Mouse (Mus musculus) hematopoietic stem cell, adult 5-6 weeks (primary cell): ENCODE measurements around the gene Slit3. TPM values are rescaled to one million over a fixed set of nuclear protein-coding genes. Genes with fewer than 3 reads are reported as not detected.

Experiments used
- ATAC-seq, 2 experiments: fragments of 125-278 bp in 1 of 2; replicated peaks in 1 of 2; 2 replicates each; pipeline ENCODE4 v1.8.0; 2016 to 2017; ENCODE audit warnings: inconsistent platforms in 2 of 2, mild to moderate bottlenecking in 2 of 2, moderate number of reproducible peaks in 2 of 2, low read depth in 1 of 2, moderate TSS enrichment in 1 of 2; ENCODE audit not compliant: low FRiP score in 2 of 2, poor library complexity in 2 of 2, severe bottlenecking in 2 of 2, insufficient read depth in 1 of 2, low TSS enrichment in 1 of 2
- total RNA-seq: library from RNA; stranded (forward); fragments of 172-1452, 232-1000 nt; gene quantifications from 2 replicates; pipeline ENCODE4 v1.2.3, GENCODE M21; 2017

Gene Slit3
- total RNA-seq, 1 experiment from 2014 or later = not detected

DNA sequence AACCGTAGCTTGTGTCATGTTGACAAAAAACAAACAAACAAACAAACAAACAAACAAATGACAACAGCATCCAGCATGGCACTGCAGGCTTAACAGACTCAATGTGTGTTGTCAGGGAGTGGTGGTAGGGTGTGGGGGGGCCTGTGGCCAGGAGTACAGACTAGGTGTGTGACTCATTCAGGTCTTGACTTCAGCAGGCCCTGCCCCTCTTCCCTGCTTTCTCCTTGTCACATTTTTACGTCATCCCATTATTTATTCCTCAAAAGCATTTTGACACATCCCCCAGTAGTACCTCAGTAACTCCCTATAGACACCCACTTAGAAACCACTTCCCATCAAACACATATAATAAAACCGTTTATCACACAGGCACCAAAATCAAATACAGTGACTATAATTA lies 450.9 kb downstream of the Slit3 start:
- no peak for ATAC-seq

DNA sequence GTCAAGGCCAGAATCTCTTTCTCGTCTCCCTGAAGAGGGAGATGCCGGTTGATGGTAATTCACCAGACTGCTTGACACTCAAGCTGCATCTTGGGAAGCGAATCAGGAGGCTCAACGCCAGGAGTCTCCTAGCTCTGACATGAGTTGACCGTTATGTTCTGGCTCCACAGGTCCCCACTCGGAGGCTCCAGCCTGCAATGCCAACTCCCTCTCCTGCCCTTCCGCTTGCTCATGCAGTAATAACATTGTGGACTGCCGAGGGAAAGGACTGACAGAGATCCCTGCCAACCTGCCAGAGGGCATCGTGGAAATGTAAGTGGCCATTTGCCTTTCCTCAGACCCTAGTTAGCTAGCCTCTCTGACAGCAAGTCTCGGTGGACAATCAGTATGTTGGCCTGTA lies 457.8 kb downstream of the Slit3 start:
- no peak for ATAC-seq

DNA sequence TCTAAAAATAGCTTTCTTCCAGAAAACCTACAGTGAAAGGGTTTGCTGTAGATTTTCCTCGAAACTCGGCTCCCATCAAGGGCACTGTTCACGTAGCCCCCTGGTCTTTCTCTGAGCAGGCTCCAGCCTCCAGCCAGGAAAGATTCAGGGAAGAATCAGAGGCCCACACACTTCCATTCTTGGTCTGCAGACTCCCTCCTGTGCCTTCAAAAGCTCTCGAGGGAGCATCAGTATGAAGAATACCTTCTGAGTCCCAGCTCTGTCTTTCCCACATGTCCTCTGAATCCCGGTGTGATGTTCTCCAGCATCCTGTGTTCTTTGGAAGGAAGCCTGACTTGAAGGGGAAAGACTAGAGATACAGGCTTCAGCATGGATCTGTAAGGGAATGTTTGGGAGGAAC lies 461.6 kb downstream of the Slit3 start:
- ATAC-seq = no peak

DNA sequence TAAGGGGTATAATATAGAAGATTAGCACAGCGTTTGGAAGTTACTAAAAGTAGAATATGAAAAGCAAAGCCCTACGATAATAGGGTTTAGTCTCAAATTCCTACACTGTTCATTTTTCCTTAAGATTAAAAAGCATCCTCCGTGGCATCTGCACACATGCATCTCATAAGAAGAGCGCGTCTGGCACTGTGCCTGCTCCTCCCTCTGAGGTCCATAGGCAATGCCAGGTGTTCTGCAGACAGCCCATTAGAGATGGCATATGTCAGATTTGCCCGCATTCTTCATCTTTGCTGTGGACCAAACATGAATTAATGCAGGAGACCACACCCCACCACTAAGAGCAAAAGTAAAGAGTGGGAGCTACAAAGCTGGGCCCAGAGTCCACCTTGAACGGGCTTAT lies 462.6 kb downstream of the Slit3 start:
- no peak for ATAC-seq

DNA sequence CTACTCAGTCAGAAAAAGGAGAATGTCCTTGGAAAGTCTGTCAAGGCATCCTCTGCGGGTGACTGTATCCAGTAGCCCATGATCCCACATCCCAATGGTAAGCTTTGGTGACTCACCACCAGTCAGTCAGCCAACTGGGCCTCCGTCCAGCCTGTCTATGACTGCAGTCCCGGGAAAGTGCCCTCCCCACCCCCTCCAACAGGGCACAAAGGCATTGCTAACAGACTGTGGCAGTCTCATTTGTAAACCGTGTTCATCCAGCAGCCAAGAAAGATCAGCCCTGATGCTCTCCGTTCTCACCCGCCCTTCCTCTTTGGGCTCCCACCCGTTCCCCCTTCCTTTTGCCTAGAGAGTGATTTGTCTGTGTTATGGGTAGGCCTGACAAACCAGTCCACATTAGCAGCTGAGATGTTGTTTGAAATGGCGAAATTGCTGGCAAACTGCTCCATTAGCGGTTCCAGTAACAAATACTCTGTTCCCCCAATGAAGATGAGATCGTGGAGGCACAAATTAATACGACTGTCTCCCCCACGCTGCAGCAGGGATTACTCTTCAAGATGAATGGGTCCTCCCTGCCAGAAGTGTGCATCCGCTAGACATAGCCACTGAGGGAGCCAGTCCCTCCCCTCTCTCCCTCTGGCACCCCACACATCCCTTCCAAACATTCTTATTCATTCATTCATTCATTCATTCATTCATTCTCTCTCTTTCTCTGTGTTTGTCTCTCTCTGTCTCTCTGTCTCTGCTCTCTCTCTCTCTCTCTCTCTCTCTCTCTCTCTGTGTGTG lies 466.3 kb downstream of the Slit3 start:
- ATAC-seq = no peak

DNA sequence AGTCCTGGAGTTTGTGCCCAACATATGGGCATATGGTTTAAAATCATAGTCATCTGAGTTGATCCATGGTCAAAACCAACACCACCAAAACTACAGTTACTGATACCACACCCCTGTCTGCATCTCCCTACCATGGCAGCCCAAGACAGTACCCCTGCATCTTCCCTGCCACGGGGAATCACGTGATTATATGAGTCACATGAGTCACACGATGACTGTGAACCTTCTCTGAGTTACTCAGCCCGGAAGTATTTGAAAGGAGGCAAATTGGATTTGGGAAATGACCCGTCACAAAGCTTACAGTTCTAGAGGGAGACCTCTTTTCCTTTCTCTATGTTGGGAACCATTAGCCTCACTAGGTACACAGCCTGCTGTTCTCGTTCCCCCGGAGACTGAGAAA lies 468.9 kb downstream of the Slit3 start:
- ATAC-seq = no peak

DNA sequence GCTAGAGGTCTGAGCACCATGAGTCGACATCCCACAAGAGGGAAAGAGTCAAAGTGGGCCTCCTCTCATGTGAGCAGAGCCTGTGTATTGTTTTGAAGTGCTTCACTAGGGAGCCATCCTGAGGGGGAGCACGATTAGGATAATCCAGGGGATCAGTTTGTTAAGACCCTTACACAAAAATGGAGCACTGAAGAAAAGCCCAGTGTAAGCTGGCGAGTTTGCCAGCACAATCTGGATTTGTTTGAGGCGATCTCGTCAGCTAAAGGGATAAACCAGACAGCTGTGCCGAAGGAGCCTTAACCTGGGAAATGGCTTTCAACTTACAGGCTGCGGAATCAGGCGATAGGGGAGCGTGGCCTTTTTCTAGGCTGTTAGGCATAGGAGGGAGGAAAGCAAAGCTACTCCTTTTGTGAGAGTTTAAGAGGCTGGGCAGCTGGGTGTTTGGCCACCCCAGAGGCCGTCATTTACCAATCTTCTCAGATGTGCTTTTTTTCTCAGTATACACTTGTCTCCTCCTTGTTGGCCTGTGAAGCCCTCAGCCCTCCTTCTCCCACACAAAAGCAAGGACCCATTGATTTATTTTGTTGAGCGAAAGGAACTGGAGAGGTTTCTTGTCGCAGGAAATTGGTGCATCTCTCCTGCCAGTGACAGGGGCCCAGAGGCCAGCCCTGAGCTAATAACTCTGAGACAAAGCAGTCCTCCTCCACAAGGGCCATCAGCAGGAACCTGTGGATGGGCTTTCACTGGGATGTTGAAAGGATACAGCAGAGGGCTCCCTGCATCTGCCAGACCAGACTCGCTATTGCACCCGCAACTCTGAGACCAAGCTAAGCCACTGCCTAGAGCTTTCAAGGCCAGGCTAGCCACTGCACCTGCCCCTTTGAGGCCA lies 472.4 kb downstream of the Slit3 start:
- no peak for ATAC-seq

DNA sequence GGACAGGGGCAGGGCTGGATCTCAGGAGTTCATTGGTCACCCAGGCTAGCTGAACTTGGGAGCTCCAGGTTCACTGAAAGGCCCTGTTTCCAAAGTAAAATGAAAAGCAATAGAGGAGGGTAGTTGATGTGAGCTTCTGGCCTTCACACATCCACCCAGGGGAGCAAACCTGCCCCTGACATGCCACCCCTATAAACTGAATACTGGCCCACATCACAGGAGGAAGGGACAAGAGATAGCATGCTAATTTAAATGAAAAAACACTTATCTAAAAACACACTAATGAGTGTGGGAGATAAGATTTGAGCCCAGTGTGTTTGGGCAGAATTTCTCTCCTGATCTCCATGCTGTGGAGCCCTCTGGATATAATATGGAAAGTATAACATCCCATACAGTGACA lies 475.0 kb downstream of the Slit3 start:
- no peak for ATAC-seq

DNA sequence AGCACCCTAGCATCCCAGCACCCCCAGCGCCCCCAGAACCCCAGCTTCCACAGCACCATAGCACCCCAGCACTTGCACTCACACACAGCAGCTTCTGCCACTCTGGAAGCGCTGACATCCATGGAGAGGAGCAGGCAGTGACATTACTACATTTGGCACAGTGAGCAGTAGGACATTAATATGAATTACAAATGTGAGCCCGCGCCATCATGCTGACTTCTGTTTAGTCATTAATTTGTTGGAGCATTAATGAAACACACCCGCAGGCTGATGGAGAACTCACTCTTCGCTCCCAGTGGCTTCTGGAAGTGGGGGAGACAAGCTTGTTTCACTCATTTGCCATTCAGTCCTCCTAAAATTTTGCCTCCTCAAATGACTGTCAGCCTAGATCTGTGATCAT lies 476.9 kb downstream of the Slit3 start:
- no peak for ATAC-seq

DNA sequence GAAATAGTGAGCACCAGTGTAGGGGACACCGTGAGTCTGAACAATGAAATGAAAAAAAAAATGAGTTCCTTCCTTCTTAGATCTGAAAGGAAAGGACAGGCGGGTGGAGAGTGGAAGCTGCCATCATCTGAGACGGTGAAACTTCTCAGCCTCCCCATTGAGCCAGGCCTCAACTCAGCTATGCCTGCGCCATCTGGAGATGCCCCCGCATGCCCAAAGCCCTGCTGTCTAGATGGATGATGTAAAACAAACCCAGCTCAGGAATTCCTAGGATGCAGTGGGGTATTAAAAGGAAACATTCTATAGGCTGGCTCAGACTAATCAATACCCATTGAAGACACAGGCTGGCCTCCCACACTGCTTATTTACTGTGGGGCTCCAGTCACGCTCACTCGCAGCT lies 477.7 kb downstream of the Slit3 start:
- no peak for ATAC-seq

DNA sequence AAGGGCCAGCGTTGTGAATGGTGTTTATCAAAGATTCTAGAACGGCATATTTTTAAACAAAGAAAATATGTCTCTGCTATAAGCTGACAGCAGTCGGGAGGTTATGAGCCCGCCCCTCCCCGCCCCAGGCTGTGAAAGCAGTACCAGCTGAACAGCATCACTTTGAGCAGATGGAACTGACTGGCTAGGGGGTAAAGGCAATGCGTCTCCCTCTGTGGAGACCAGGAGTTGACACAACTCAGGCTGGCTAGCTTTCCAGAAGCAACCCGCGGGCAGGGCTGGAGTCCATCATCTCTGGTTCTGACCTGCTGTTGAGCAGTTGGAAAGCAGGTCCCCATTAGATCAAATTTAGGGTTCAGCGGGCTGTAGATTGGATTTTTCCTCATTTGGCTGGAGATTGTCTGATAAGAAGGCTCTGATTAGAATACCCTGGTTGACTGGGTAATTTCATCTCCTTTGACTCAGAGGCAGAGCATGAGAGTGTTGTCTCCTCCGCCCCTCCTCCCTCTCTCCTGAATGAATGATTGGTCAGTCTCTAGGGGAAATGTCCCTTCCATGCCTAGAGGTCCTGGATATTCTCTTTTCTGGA lies 480.7 kb downstream of the Slit3 start:
- no peak for ATAC-seq

DNA sequence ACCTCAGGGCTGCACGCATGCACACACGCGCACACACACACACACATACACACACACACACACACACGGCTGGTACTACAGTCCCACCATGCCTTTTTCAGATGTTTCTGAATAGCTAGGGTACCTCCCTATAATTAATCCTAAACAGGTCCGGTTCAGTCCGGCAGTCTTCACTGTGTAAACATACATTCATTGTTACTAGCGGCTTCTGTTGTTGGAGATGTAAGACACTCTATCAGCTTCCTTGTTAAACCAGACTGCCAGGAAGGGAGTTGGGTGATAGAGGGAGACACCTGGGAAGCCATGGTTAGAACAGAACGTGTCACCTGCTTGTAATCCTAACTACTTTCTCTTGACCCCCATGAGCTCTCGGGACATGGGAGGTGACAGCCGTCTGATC lies 481.6 kb downstream of the Slit3 start:
- no peak for ATAC-seq

DNA sequence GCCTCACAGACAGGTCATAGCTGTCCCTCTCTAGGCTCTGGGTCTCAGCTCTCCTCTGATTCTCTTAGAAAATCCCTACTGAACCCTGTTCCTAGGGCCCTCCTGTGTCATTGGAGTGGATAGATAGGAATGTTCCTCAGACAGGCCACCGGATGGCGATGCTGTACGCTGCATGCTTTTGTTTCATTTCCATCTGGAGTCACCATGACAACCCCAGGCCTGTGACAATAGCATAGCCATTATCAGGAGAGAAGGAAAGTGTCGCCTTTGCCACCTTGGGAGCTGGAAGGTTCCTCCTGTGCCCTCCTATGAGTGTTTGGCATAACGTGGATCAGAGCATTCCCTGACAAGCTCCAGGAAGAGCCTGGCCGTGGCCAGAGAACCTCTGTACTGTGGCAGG lies 482.9 kb downstream of the Slit3 start:
- ATAC-seq = no peak

DNA sequence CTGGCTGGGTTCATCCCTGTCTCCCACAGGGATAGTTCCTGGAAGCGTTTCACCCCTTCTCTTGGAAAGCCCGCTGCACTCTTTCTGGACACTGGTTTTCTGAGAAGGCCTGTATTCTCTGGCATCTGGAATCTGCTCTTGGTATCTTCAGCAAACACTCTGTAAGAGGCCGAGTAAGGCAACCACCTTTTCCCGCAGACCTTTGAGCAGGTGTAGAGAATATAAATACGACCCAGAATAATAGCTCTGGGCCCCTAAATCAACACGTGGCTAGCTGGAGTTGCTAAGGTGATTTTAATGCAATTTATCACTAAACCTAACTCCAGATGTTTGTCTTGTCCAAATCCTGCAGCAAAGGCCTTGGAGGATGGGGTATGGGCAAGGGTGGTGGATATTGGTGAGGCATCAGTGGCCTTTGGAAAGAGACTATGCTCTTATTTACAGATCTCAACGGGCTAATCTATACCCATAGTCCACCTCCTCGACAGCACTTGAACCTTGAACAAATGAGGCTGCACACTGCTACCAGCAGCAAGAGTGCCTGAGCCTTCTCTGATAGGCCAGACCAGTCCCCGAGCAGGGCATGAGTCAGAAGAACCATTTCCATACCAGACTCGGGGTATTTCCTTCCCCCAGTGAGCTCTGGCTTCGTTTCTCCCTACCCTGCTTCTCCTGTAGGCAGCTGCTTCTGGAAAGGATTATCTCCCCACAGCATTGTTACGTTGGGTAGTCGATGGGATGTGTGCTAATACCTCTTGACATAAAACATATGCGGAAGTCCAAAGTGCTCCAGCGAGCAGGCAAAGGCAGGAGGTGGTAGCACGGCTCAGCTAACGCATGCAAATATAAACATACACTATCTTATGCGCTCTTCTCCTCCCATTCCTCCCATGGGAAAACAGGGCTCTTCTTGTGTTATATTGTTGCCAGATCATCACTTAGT lies 484.1 kb downstream of the Slit3 start:
- no peak for ATAC-seq

DNA sequence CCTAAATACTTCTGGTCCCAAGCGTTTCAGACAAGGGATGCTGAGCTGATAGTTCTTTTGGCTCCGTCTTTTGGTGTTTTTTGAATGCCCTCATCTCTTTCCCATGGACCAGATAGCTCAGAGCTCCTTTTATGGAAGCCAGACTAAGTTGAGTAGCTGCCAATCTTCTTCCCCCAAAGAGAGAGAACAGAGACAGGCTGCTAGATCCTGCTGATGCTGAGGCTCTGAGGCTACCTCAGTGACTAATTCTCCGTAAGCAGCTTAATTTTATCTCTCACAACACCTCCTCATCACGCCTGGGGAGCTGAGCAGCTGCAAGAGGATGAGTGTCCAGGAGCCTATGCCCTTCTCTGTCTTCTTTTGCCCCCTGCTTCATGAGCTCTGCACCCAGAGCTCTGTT lies 486.2 kb downstream of the Slit3 start:
- ATAC-seq = no peak

DNA sequence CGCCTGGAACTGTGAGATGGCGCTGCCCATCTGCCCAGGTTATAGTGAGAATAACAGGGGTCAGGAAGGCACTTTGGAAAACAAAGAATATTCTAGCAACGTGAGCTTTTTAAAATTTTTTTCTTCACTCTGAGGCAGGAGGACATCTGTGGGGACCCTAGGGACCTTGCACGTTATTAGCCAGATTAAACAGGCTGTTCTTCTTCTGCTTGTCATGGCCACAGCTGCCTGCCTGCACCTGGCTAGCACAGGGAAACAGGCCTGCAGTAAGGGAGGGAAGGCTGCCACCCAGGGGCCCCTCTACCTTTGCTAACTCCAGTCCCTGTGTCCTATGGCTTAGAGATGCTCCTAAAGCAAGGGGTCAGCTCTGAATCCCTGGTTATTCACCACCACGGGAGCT lies 487.8 kb downstream of the Slit3 start:
- no peak for ATAC-seq

DNA sequence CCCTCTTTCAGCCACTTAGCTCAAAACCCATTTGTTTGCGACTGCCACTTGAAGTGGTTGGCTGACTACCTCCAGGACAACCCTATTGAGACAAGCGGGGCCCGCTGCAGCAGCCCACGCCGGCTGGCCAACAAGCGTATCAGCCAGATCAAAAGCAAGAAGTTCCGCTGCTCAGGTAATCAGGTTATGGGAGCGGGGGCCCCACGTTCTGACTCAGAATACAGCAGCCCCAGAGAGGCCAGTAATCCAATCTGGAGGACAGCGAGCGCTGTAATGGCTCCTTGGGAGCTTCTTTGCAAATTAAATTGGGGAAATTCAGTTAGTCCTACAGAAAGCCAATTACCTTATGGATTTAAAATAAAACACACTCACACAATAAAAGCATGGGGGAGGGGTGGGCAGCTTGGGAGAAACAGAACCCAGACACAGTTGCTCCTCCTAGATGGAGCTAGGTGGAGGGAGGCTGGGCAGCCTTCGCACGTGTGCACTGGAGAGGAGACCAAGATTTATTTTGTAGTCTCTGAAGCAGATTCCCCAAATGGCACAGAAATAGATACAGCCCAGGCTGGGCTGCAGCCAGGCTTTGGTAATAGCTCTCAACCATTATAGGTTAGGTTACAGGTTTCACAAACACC lies 491.4 kb downstream of the Slit3 start:
- no peak for ATAC-seq
